Mouse (Mus musculus) telencephalon, adult 2 months (tissue): ENCODE results near the gene Ptprj.
A peak's percentile ranks its signal among the peaks of the same experiment; 100 is the strongest.

Experiments used
- DNase-seq: peaks from one replicate; pipeline ENCODE4 v3.0.0-alpha.2; 2011; ENCODE audit warnings: low read depth, low spot score

Gene Ptprj

GRCm38 (mm10) chr2:90580236-90581005 lies at the start of gene Ptprj:
Ptprj (minus strand) TSS chr2:90580647.
- no peak for DNase-seq

- no peak for DNase-seq
Observed at GRCm38 (mm10) chr2:90629552-90629951, 49.1 kb upstream of the Ptprj start.

- DNase-seq: no peak
Observed at GRCm38 (mm10) chr2:90628261-90628660, 47.8 kb upstream of the Ptprj start.

GRCm38 (mm10) chr2:90624920-90625319 lies 44.5 kb upstream of the Ptprj start:
- DNase-seq: peak; percentile 62

- DNase-seq: no peak
Observed at GRCm38 (mm10) chr2:90624339-90624738, 43.9 kb upstream of the Ptprj start.

GRCm38 (mm10) chr2:90620815-90621214 lies 40.4 kb upstream of the Ptprj start:
- DNase-seq: no peak

- DNase-seq: no peak
Observed at GRCm38 (mm10) chr2:90619648-90620047, 39.2 kb upstream of the Ptprj start.

- peak; percentile 72 for DNase-seq
Observed at GRCm38 (mm10) chr2:90614651-90615171, 34.3 kb upstream of the Ptprj start.

- DNase-seq: no peak
Observed at GRCm38 (mm10) chr2:90613591-90613990, 33.1 kb upstream of the Ptprj start.

- DNase-seq: no peak
Observed at GRCm38 (mm10) chr2:90613006-90613405, 32.6 kb upstream of the Ptprj start.

GRCm38 (mm10) chr2:90611959-90612571 lies 31.6 kb upstream of the Ptprj start:
- DNase-seq: no peak

- DNase-seq: no peak
Observed at GRCm38 (mm10) chr2:90601056-90601455, 20.6 kb upstream of the Ptprj start.

GRCm38 (mm10) chr2:90588141-90588540 lies 7.7 kb upstream of the Ptprj start:
- DNase-seq: no peak

- no peak for DNase-seq
Observed at GRCm38 (mm10) chr2:90584506-90584905, 4.1 kb upstream of the Ptprj start.

- DNase-seq: no peak
Observed at GRCm38 (mm10) chr2:90583628-90584131, 3.2 kb upstream of the Ptprj start.

GRCm38 (mm10) chr2:90582814-90583213 lies 2.4 kb upstream of the Ptprj start:
- DNase-seq: no peak

GRCm38 (mm10) chr2:90582311-90582710 lies 1.9 kb upstream of the Ptprj start:
- DNase-seq: no peak

GRCm38 (mm10) chr2:90581796-90582125 lies 1.3 kb upstream of the Ptprj start:
- DNase-seq: no peak

- DNase-seq: no peak
Observed at GRCm38 (mm10) chr2:90581006-90581795, 754 bp upstream of the Ptprj start.

- DNase-seq: no peak
Observed at GRCm38 (mm10) chr2:90579728-90580235, 665 bp downstream of the Ptprj start.

GRCm38 (mm10) chr2:90579038-90579727 lies 1.3 kb downstream of the Ptprj start:
- no peak for DNase-seq
